Mouse (Mus musculus) myocyte (in vitro differentiated cells): ENCODE measurements around the gene Prkaa1. TPM values are rescaled to one million over a fixed set of nuclear protein-coding genes. Genes with fewer than 3 reads are reported as not detected.

Experiments used
- H3K27me3 ChIP-seq: one replicate; pipeline ENCODE4 v1.6.1; 2011; ENCODE audit not compliant: control insufficient read depth, insufficient read depth, insufficient read length
- H3K36me3 ChIP-seq: one replicate; pipeline ENCODE4 v1.6.1; 2011; ENCODE audit not compliant: control insufficient read depth, insufficient read depth
- H3K4me2 ChIP-seq: one replicate; pipeline ENCODE4 v1.6.1; 2011; ENCODE audit warnings: low read depth, control low read depth
- H3K4me3 ChIP-seq: one replicate; pipeline ENCODE4 v1.5.1; 2011; ENCODE audit warnings: mild to moderate bottlenecking, control low read depth, moderate library complexity
- H3K79me2 ChIP-seq: one replicate; pipeline ENCODE4 v1.6.1; 2011; ENCODE audit not compliant: control insufficient read depth, insufficient read depth
- H3ac ChIP-seq: one replicate; pipeline ENCODE4 v1.6.1; 2011; ENCODE audit not compliant: control insufficient read depth, insufficient read length
- CEBPB ChIP-seq: IDR thresholded peaks from 2 replicates; pipeline ENCODE4 v1.6.1; 2011; ENCODE audit warnings: mild to moderate bottlenecking, moderate library complexity; ENCODE audit not compliant: poor library complexity, insufficient read depth, severe bottlenecking
- E2F4 ChIP-seq: IDR thresholded peaks from one replicate; pipeline ENCODE4 v1.6.1; 2011; ENCODE audit warnings: mild to moderate bottlenecking, control low read depth, moderate library complexity; ENCODE audit not compliant: insufficient read depth
- MAX ChIP-seq: IDR thresholded peaks from one replicate; pipeline ENCODE4 v1.6.1; 2011; ENCODE audit warnings: low read depth, mild to moderate bottlenecking, control low read depth
- MYOD1 ChIP-seq, 3 experiments: IDR thresholded peaks; one replicate each; pipeline ENCODE4 v1.6.1; 2011; ENCODE audit warnings: control low read depth in 2 of 3, low read depth in 2 of 3, mild to moderate bottlenecking in 2 of 3, moderate library complexity in 1 of 3; ENCODE audit not compliant: insufficient read length in 2 of 3, control insufficient read depth in 1 of 3
- MYOG ChIP-seq, 3 experiments: IDR thresholded peaks; one replicate each; pipeline ENCODE4 v1.6.1; 2011; ENCODE audit warnings: control low read depth in 2 of 3, low read depth in 2 of 3, mild to moderate bottlenecking in 2 of 3; ENCODE audit not compliant: insufficient read length in 2 of 3, control insufficient read depth in 1 of 3, insufficient read depth in 1 of 3
- POLR2A ChIP-seq: IDR thresholded peaks from one replicate; pipeline ENCODE4 v1.6.1; 2011; ENCODE audit warnings: low read depth, mild to moderate bottlenecking, control low read depth, moderate library complexity; ENCODE audit not compliant: insufficient read length
- POLR2AphosphoS2 ChIP-seq: IDR thresholded peaks from one replicate; pipeline ENCODE4 v1.6.1; 2011; ENCODE audit warnings: low read depth, control low read depth; ENCODE audit not compliant: insufficient read length
- REST ChIP-seq: IDR thresholded peaks from one replicate; pipeline ENCODE4 v1.6.1; 2011; ENCODE audit warnings: mild to moderate bottlenecking, control low read depth, moderate library complexity; ENCODE audit not compliant: insufficient read depth, insufficient read length
- SRF ChIP-seq: IDR thresholded peaks from one replicate; pipeline ENCODE4 v1.6.1; 2011; ENCODE audit warnings: low read depth; ENCODE audit not compliant: control insufficient read depth, insufficient read length
- TCF12 ChIP-seq: IDR thresholded peaks from one replicate; pipeline ENCODE4 v1.6.1; 2011; ENCODE audit warnings: mild to moderate bottlenecking, control low read depth; ENCODE audit not compliant: poor library complexity, insufficient read depth, severe bottlenecking
- TCF3 ChIP-seq: IDR thresholded peaks from one replicate; pipeline ENCODE4 v1.6.1; 2011; ENCODE audit warnings: low read depth, control low read depth; ENCODE audit not compliant: insufficient read length
- USF1 ChIP-seq: IDR thresholded peaks from one replicate; pipeline ENCODE4 v1.6.1; 2011; ENCODE audit warnings: low read depth, mild to moderate bottlenecking, control low read depth, moderate library complexity
- polyA plus RNA-seq: library from polyadenylated mRNA; unstranded; fragments of >200 nt; fragmentation: generic; extraction: Trizol; gene quantifications from one replicate; pipeline ENCODE4 v1.2.1, GENCODE M21; 2012; ENCODE audit warnings: missing spikeins

The Prkaa1 gene
- polyA plus RNA-seq: 14.9 TPM

DNA sequence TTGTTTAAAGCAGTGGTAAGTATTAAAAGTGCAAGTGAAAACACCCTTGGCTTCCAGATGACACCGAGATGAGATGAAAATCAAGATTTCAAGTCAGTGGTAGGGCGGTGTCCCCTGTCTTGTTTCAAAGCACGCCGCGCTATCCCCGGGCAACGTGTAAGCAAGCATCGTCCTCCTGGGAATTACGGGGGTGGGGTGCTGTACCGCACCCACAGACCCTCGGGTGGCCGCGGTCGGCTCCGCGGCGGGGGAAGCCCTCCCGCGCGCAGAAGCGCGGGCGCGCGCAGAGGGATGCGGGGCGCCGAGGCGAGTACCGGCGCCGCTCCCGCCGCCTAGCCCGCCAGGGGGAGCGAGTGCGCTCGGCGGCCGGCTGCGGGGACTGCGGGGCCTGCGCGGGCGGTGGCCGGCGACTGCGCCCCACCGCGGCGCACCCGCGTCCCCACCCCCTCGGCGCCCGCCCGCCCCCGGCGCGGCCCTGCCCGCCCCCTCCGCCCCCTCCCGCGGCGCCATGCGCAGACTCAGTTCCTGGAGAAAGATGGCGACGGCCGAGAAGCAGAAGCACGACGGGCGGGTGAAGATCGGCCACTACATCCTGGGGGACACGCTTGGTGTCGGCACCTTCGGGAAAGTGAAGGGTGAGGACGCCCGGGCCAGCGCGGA lies at the start of gene Prkaa1:
TSS of gene Prkaa1 (plus strand) at position 501 of the 660 bp plus-strand sequence.
- H3ac ChIP-seq: peak within 1 kb of the TSS; percentile 70
- TF ChIP-seq MYOD1 (IDR thresholded peaks at IDR 0.05; ENCODE audit: control insufficient read depth in 1 of 3, insufficient read length in 2 of 3, low read depth in 2 of 3) (peak in 1 of 3 experiments; percentile 23), TCF3 (no peak), MYOG (IDR thresholded peaks at IDR 0.05; ENCODE audit: control insufficient read depth in 1 of 3, insufficient read depth in 1 of 3, insufficient read length in 2 of 3, low read depth in 2 of 3) (peak in 1 of 3 experiments; percentile 42), CEBPB (no peak), POLR2A (peak; percentile 82), POLR2AphosphoS2 (peak; percentile 87), SRF (no peak)
- H3K4me2 ChIP-seq: peak within 1 kb of the TSS; percentile 95
- no peaks in the 10 kb centered on the region for H3K27me3 ChIP-seq
- peak within 1 kb of the TSS; percentile 53 for H3K4me3 ChIP-seq
- peaks cover 44% of the 10 kb centered on the region for H3K79me2 ChIP-seq
- H3K36me3 ChIP-seq: no peaks in the 10 kb centered on the region

DNA sequence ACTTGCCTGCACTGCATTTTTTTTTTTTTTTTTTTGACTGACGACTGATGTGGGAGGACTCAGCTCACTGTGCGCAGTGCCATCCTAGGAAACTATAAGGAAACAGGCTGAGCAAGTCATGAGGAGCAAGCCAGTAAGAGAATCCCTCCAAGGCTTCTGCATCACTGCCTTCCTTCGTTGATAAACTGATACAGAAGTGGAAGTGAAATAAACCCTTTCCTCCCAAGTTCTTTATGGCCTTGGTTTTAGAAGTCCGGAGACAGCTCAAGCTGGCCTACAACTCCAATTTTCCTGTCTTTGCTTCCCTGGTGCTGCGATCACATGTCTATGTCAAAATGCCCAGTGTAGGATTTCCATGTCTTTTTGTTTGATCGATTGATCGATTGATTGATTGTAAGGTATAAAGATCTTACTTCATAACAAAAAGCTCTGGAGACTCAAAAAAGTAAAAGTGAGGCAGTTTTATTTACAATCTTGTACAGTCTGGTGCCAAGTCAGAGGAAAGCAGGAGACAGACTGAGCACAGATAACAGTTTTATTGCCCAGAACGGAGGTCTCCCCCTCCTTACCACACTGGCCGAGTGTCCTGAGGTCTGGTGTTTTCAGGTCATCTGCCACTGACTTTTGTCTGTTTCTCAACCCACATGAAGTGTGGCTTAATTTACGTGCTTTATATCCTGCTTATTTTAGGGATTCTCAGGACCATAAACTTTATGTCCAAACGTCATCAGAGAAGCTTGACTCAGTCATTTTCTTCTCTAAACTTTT lies 47.9 kb upstream of the Prkaa1 start:
- Histone ChIP-seq H3K4me3 (no peak overlapping the region), H3K27me3 (no peaks in the 10 kb centered on the region)
- TF ChIP-seq MYOD1 (IDR thresholded peaks at IDR 0.05; ENCODE audit: control insufficient read depth in 1 of 3, insufficient read length in 2 of 3, low read depth in 2 of 3): no peak
- no peak for TF ChIP-seq REST
- TF ChIP-seq SRF: no peak
- no peak for TF ChIP-seq USF1

DNA sequence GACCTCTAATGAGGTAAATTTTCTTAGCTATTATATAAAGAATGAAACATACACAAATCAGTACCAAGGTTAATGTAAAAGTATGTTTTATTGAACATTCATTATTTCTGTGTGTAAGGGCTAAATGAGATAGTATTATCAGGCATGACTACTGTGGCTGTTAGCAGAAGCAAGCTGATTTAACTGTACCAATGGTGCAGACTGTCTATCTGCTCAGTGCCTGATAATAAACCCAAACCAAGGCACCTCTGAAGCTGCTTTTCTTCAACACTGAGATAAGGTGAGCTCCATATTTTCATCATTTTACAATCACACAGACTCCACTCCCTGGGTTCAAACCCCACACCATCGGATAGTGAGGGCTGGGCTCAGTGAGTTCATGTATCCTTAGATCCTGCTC lies 46.3 kb upstream of the Prkaa1 start:
- Histone ChIP-seq H3K4me2 (no peak overlapping the region), H3ac (no peak overlapping the region), H3K36me3 (peaks cover 8% of the 10 kb centered on the region), H3K27me3 (no peaks in the 10 kb centered on the region), H3K79me2 (no peaks in the 10 kb centered on the region), H3K4me3 (no peak overlapping the region)
- TF ChIP-seq POLR2A (no peak), POLR2AphosphoS2 (no peak)

More for the DNA sequence above, 47.9 kb upstream of the Prkaa1 start:
- no peak overlapping the region for H3K4me2 ChIP-seq
- no peaks in the 10 kb centered on the region for H3K79me2 ChIP-seq
- peaks cover 8% of the 10 kb centered on the region for H3K36me3 ChIP-seq
- H3ac ChIP-seq: no peak overlapping the region

DNA sequence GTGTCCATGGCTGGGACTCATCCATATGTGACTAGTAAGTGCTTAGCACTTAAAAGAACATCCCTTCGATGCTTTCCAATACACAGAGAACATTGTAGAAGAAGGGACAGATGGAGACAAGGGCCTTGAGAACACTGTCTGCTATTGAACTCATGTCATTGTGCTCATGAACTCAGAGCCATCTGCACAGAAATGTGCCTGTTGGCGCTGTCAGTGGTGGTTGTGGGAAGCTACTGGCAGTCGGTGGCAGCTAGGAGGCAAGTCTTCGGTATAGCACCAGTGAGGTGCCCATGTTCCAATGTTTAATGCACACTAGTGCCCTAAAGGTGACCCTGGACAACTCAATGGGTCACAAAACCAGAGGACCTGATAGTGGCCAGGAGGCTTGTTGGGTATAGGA lies 41.3 kb upstream of the Prkaa1 start:
- H3K36me3 ChIP-seq: peaks cover 14% of the 10 kb centered on the region
- H3ac ChIP-seq: no peak overlapping the region
- H3K27me3 ChIP-seq: no peaks in the 10 kb centered on the region
- TF ChIP-seq POLR2A (no peak), CEBPB (no peak), MYOG (IDR thresholded peaks at IDR 0.05; ENCODE audit: control insufficient read depth in 1 of 3, insufficient read depth in 1 of 3, insufficient read length in 2 of 3, low read depth in 2 of 3) (no peak), TCF3 (no peak), SRF (no peak), POLR2AphosphoS2 (no peak), TCF12 (no peak), MYOD1 (IDR thresholded peaks at IDR 0.05; ENCODE audit: control insufficient read depth in 1 of 3, insufficient read length in 2 of 3, low read depth in 2 of 3) (no peak), USF1 (no peak), REST (no peak), MAX (no peak)
- H3K79me2 ChIP-seq: no peaks in the 10 kb centered on the region
- H3K4me2 ChIP-seq: no peak overlapping the region
- H3K4me3 ChIP-seq: no peak overlapping the region

DNA sequence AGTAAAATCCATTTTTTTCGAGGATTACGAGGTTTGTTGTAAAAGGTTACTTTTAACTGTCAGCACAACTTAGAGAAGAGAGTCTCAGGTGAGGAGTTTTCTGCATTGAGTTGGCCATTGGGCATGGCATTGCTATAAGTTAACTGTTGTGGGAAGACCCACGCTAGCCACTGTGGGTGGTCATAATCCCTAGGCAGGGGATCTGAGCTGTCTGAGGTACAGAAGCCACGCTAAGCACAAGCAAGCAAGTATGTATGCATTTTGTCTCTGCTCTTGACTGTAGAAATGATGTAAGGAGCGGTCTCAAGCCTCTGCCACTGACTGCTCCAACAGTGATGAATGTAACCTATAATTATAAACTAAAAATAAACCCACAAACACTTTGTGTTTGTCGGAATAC lies 37.8 kb upstream of the Prkaa1 start:
- H3K36me3 ChIP-seq: peaks cover 6% of the 10 kb centered on the region
- no peak overlapping the region for H3ac ChIP-seq
- H3K79me2 ChIP-seq: no peaks in the 10 kb centered on the region
- H3K27me3 ChIP-seq: no peaks in the 10 kb centered on the region
- H3K4me3 ChIP-seq: no peak overlapping the region
- peak overlapping the region; percentile 56 for H3K4me2 ChIP-seq
- TF ChIP-seq USF1 (no peak), MYOD1 (IDR thresholded peaks at IDR 0.05; ENCODE audit: control insufficient read depth in 1 of 3, insufficient read length in 2 of 3, low read depth in 2 of 3) (no peak), REST (no peak), E2F4 (no peak), SRF (no peak)
